Mouse (Mus musculus): Measurements from ENCODE around the gene Stk40. TPM values are rescaled to one million over a fixed set of nuclear protein-coding genes. Genes with fewer than 3 reads are reported as not detected.

Gene Stk40
- polyA plus RNA-seq, 1 experiment from 2014 or later, result 28.1 TPM

DNA sequence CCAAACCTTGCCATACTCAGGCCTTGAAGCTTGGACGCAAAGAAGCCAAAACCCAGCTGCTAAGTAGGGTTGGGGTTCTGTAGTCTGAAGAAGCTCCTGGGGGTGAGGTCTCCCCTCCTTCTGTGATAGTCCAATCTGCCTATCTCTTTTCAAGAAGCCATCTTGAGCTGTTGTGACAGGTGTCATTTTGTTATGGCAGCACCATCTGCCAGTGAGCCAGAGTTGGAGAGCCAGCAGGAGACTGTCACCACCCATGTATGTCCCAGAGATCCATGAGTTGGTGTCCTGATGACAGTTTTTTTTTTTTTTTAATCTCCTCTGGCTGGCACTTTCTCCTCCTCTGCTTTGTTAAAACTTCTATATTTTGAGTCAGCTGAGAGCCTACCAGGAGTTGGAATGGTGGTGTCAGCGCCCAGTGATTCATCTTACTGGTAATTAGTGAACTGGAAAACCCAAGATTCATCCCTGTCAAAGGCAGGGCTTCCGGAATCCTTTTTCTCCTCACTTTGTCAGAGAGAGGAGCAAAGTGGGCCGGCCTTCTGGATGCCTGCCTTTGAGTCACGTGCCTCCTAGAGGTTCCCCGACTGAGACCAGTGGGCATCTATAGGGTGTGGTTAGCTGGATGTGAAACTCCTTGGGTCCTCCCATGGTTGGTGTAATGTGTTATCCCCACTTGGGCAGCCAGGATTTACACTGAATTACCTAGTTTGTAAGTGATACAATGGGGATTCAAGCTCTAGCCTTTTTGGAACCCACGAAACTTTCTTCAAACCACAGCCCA, 1.5 kb upstream of the Stk40 start:
- WGBS, result 41% methylated on average over 7 of the region's 7 CpGs
- H3K27me3 ChIP-seq (replicated peaks), result no peaks in the 10 kb centered on the region
- H3K36me3 ChIP-seq, result no peaks in the 10 kb centered on the region
- H3K9me3 ChIP-seq (replicated peaks), result no peaks in the 10 kb centered on the region
- H3K27ac ChIP-seq (replicated peaks), result peak overlapping the region; percentile 89
- H3K9ac ChIP-seq (replicated peaks), result no peak overlapping the region
- no peak for ATAC-seq (ENCODE audit: low FRiP score)
- H3K4me3 ChIP-seq (replicated peaks), result no peak overlapping the region
- peak overlapping the region; percentile 96 for H3K4me2 ChIP-seq
- peaks cover 56% of the 10 kb centered on the region for H3K4me1 ChIP-seq

DNA sequence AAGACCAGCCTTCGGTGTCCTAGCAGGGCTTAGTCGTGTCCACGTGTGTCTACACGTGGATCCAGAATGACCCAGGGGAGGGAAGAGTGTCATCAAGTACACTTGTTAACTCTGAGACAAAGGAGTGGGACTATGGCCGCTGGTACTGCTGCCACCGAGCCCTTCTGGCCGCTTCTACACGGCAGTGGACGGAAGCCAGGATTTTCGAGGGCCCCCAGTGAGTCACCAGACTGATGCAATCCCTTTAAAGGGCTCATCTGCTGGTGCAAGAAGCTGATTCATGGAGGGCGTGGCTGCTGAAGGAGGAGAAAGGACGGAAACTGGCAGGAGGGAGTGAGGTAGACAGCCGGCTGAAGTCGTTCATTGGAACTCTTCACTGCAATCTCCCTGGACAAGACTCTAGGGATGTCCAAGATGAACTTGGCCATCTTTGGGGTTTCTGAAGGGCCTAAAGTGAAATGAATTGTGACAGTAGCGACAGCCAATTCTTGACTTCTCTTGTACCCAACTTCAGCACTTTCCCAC, 638 bp upstream of the Stk40 start:
- peak; percentile 48 for ATAC-seq (ENCODE audit: low FRiP score)
- Histone ChIP-seq H3K4me1 (peaks cover 56% of the 10 kb centered on the region), H3K9me3 (replicated peaks) (no peaks in the 10 kb centered on the region), H3K9ac (replicated peaks) (peak overlapping the region; percentile 40), H3K27ac (replicated peaks) (peak overlapping the region; percentile 89), H3K4me3 (replicated peaks) (peak overlapping the region; percentile 81), H3K36me3 (no peaks in the 10 kb centered on the region), H3K4me2 (peak overlapping the region; percentile 96), H3K27me3 (replicated peaks) (no peaks in the 10 kb centered on the region)
- under 1% methylated on average over 15 of the region's 15 CpGs for WGBS

GRCm38 (mm10) chr4:126104261-126105075, 711 bp downstream of the Stk40 start:
- 3% methylated on average over 34 of the region's 34 CpGs for WGBS
- Histone ChIP-seq H3K36me3 (no peaks in the 10 kb centered on the region), H3K9me3 (replicated peaks) (no peaks in the 10 kb centered on the region), H3K4me3 (replicated peaks) (peak overlapping the region; percentile 81), H3K9ac (replicated peaks) (peak overlapping the region; percentile 82), H3K4me1 (peaks cover 66% of the 10 kb centered on the region), H3K4me2 (peak overlapping the region; percentile 96), H3K27me3 (replicated peaks) (no peaks in the 10 kb centered on the region), H3K27ac (replicated peaks) (peak overlapping the region; percentile 83)
- ATAC-seq (ENCODE audit: low FRiP score), result peak; percentile 27

DNA sequence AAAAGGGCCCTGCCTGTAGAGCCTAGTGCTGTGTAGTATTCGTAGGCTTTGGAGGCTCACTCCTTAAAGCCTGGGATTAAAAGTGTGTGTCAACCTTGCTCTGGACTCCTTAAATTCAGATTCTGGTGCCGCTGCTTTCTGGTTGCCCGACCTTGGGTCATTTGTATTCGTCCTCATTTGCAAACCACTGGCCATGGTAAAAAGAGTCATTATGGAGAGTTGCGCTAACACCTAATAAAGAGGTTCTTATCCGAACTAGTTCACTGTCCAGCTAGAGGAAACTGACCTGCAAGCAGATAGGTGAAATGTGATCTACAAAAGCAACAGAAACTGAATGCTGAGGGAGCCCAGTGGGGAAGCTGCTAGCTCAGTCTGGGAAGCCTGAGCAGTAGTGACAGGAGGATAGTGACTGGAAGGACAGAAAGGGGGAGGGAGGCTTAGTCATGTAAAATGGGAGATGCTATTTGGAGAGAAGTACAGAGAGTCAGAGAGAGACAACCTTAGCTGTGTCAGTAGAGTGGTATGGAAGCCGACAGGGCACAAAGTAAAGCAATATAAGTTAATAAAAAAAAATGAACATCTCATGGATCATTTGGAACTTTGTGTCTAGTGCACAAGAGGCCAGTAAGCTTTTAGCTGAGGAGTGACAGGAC, 1.5 kb downstream of the Stk40 start:
- Histone ChIP-seq H3K4me1 (peaks cover 74% of the 10 kb centered on the region), H3K4me3 (replicated peaks) (peak overlapping the region; percentile 81), H3K27ac (replicated peaks) (no peak overlapping the region), H3K36me3 (no peaks in the 10 kb centered on the region), H3K27me3 (replicated peaks) (no peaks in the 10 kb centered on the region), H3K9ac (replicated peaks) (peak overlapping the region; percentile 82; the same call in 1 of the 2 replicates), H3K4me2 (peak overlapping the region; percentile 96), H3K9me3 (replicated peaks) (no peaks in the 10 kb centered on the region)
- no peak for ATAC-seq (ENCODE audit: low FRiP score)
- 51% methylated on average over 7 of the region's 7 CpGs for WGBS

DNA sequence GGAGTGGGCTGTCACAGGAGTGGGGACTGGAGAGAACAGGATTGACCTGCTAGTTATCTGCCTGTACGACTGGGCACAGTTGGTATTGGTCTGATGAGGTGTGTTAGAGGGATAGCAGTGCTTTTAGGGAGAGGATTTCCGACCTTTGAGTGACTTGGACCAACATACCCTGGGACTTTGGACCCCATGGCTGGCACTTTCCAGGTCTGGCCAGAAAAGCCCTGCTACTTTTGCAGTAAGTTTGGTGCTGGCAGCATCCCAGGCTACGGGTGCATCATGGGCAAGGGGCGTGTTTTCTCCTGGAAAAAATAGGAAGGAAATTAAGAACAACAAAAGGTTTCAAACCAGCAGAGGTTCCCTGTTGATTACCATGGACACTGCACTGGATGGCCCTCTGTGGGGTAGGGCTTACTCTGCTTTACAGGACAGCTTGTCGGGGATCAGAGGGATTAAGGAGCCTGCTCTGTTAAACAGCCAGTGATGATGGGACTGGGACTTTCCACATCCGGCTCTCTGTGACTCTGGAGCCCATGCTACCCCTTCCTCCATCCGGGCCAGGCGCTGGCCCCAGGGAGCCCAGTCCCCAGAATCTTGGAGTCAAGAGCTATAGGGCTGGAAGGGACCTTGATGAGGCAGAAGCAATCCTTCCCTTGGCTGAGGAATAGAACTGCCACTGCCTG, 4.4 kb downstream of the Stk40 start:
- no peak for ATAC-seq (ENCODE audit: low FRiP score)
- no peak overlapping the region for H3K4me2 ChIP-seq
- peak overlapping the region; percentile 60 for H3K27ac ChIP-seq (replicated peaks)
- H3K4me3 ChIP-seq (replicated peaks), result no peak overlapping the region
- H3K9me3 ChIP-seq (replicated peaks), result no peaks in the 10 kb centered on the region
- peaks cover 82% of the 10 kb centered on the region for H3K4me1 ChIP-seq
- H3K9ac ChIP-seq (replicated peaks), result no peak overlapping the region
- no peaks in the 10 kb centered on the region for H3K36me3 ChIP-seq
- H3K27me3 ChIP-seq (replicated peaks), result no peaks in the 10 kb centered on the region
- 61% methylated on average over 8 of the region's 8 CpGs for WGBS

DNA sequence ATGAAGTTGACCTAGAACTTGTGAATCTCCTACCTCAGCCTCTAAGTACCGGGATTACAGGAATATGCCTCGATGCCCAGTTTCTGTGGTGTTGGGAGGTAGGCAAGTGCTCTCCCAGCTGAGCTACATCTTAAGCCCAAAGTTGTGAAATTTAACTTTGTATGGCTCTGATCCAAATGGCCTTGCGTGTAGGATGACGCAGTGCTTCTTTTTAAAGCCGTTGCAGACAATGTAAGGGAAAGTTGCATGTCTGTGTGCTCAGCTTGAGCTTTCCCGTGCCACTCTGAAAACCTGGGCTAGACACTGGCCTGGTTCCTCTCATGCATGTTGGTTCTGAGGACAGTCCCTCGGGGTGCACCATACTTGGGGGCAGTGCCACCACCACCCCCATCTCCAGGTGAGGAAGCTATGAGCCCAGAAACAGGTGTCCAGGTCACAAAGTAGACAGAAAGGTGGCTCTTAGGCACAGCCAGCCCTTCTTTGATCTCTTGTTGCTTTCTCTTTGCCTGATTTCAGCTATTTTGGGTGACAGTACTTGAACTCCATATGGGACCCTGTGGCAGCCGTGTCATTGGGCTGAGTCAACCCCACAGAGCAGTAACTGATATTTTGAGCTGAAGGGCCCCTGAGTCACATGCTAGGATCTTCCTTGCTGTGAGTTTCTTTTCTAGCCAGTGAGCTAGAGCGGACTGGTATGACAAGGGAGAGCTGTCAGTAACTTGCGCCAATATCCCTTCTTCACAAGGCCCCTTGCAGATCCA, 6.0 kb downstream of the Stk40 start:
- Histone ChIP-seq H3K4me3 (replicated peaks) (no peak overlapping the region), H3K27ac (replicated peaks) (peak overlapping the region; percentile 82), H3K4me1 (peaks cover 79% of the 10 kb centered on the region), H3K27me3 (replicated peaks) (no peaks in the 10 kb centered on the region), H3K9me3 (replicated peaks) (no peaks in the 10 kb centered on the region), H3K4me2 (peak overlapping the region; percentile 36), H3K9ac (replicated peaks) (no peak overlapping the region), H3K36me3 (no peaks in the 10 kb centered on the region)
- ATAC-seq (ENCODE audit: low FRiP score), result no peak
- WGBS, result 74% methylated on average over 10 of the region's 10 CpGs

DNA sequence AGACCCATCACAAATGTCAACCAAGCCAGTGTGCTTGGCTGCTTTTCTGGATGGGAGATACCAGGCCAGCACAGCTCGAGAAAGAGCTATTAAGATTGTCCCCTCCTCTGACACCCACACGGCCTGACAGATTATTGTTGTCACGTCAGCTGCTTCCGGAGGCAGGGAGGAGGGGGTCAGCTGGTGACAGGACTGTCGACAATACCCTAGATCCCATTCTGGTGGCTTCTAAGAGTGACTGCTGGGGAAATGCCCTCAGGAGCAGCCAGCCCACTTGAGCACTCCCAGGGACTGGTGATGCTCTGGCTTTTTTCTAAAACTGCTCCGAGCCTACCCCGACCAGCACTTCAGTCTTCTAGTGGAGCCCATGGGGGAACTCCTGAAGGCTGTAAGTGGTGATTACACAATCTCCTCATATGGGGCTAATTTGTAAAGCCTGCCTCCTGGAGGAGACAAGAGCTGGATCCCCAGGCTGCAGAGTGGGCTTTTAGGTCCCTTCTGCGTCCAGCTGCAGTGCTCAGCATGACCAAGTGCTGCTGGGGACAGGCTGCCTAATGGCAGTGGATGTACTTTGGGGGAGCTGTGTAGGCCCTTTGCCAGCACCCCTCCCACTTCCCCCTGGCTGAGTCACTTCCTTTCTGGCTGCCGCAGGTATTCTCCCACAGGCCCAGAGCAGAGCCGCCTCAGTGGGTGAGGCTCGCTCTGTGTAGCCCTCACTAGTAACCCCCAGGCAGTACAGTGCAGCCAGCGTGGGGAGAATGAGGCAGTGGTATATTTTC, 6.8 kb downstream of the Stk40 start:
- Histone ChIP-seq H3K4me3 (replicated peaks) (no peak overlapping the region), H3K36me3 (no peaks in the 10 kb centered on the region), H3K27me3 (replicated peaks) (no peaks in the 10 kb centered on the region), H3K27ac (replicated peaks) (peak overlapping the region; percentile 82), H3K9ac (replicated peaks) (peak overlapping the region; percentile 17; the same call in 1 of the 2 replicates), H3K9me3 (replicated peaks) (no peaks in the 10 kb centered on the region), H3K4me2 (peak overlapping the region; percentile 36), H3K4me1 (peaks cover 75% of the 10 kb centered on the region)
- peak; percentile 42 for ATAC-seq (ENCODE audit: low FRiP score)
- 5% methylated on average over 12 of the region's 12 CpGs for WGBS

DNA sequence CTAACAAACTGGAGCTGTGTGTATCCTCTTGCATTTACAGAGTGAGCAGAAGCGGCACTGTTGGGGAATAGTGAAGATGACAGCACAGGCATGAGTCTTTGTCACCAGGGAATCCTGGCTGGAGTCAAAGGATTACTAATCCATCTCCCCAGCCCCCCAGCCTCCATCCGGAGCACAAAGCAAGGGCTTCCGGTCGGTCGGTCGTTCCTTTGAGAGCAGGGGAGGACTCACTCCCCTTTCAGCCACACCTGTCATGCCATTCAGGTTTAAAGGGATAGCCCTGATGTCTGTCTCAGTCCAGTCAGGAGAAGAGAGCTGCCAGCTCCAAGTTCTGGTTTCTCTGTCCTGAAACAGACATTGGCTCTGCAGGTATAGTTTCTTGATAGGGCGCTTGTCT, 7.4 kb downstream of the Stk40 start:
- peak overlapping the region; percentile 7; the same call in 1 of the 2 replicates for H3K9ac ChIP-seq (replicated peaks)
- H3K4me1 ChIP-seq, result peaks cover 73% of the 10 kb centered on the region
- H3K4me3 ChIP-seq (replicated peaks), result no peak overlapping the region

GRCm38 (mm10) chr4:126113243-126113642, 9.5 kb downstream of the Stk40 start:
- WGBS, result 60% methylated on average over 4 of the region's 4 CpGs
- H3K27ac ChIP-seq (replicated peaks), result no peak overlapping the region
- H3K4me1 ChIP-seq, result peaks cover 62% of the 10 kb centered on the region
- H3K27me3 ChIP-seq (replicated peaks), result no peaks in the 10 kb centered on the region
- ATAC-seq (ENCODE audit: low FRiP score), result no peak
- H3K4me3 ChIP-seq (replicated peaks), result no peak overlapping the region
- H3K9me3 ChIP-seq (replicated peaks), result no peaks in the 10 kb centered on the region
- H3K9ac ChIP-seq (replicated peaks), result no peak overlapping the region
- no peaks in the 10 kb centered on the region for H3K36me3 ChIP-seq
- no peak overlapping the region for H3K4me2 ChIP-seq

More for the DNA sequence above, 7.4 kb downstream of the Stk40 start:
- ATAC-seq (ENCODE audit: low FRiP score), result no peak
- Histone ChIP-seq H3K27ac (replicated peaks) (peak overlapping the region; percentile 82), H3K27me3 (replicated peaks) (no peaks in the 10 kb centered on the region), H3K36me3 (no peaks in the 10 kb centered on the region), H3K4me2 (peak overlapping the region; percentile 36), H3K9me3 (replicated peaks) (no peaks in the 10 kb centered on the region)
- 19% methylated on average over 7 of the region's 7 CpGs for WGBS

- H3K9me3 ChIP-seq (replicated peaks), result no peaks in the 10 kb centered on the region
- no peaks in the 10 kb centered on the region for H3K36me3 ChIP-seq
- H3K27ac ChIP-seq (replicated peaks), result no peak overlapping the region
- no peak overlapping the region for H3K4me3 ChIP-seq (replicated peaks)
- H3K4me2 ChIP-seq, result no peak overlapping the region
- peaks cover 62% of the 10 kb centered on the region for H3K4me1 ChIP-seq
- WGBS, result 14% methylated on average over 6 of the region's 6 CpGs
- ATAC-seq (ENCODE audit: low FRiP score), result no peak
- H3K27me3 ChIP-seq (replicated peaks), result no peaks in the 10 kb centered on the region
- no peak overlapping the region for H3K9ac ChIP-seq (replicated peaks)
These were observed 10.2 kb downstream of the Stk40 start for GRCm38 (mm10) chr4:126113943-126114342.

Measured in neural tube, embryonic 15.5 days (tissue).